Mouse (Mus musculus) midbrain, embryonic 12.5 days (tissue): ENCODE results near the gene 2510039O18Rik. TPM values are rescaled to one million over a fixed set of nuclear protein-coding genes. Genes with fewer than 3 reads are reported as not detected.
A peak's percentile ranks its signal among the peaks of the same experiment; 100 is the strongest.

Experiments
- ATAC-seq: fragments of 200-750 bp; cut with Nextera tagmentation; 2 replicates; pipeline ENCODE4 v1.8.0; 2017; ENCODE audit warnings: low read depth, moderate TSS enrichment, moderate library complexity; ENCODE audit not compliant: low FRiP score
- H3K27ac ChIP-seq: fragments of 300-500 bp; sonication (generic); replicated peaks from 2 replicates; pipeline ENCODE4 v1.5.1; 2016; ENCODE audit warnings: mild to moderate bottlenecking
- H3K27me3 ChIP-seq: fragments of 300-500 bp; sonication (generic); 2 replicates; pipeline ENCODE4 v1.6.1; 2016; ENCODE audit warnings: mild to moderate bottlenecking
- H3K36me3 ChIP-seq: fragments of 300-500 bp; sonication (generic); 2 replicates; pipeline ENCODE4 v1.6.1; 2016
- H3K4me1 ChIP-seq: fragments of 300-500 bp; sonication (generic); 2 replicates; pipeline ENCODE4 v1.6.1; 2016
- H3K4me2 ChIP-seq: fragments of 300-500 bp; sonication (generic); replicated peaks from 2 replicates; pipeline ENCODE4 v1.6.1; 2016; ENCODE audit warnings: mild to moderate bottlenecking, moderate library complexity
- H3K4me3 ChIP-seq: fragments of 300-500 bp; sonication (generic); 2 replicates; pipeline ENCODE4 v1.5.1; 2016; ENCODE audit warnings: mild to moderate bottlenecking
- H3K9ac ChIP-seq: fragments of 300-500 bp; sonication (generic); replicated peaks from 2 replicates; pipeline ENCODE4 v1.6.1; 2016; ENCODE audit warnings: mild to moderate bottlenecking, moderate library complexity
- H3K9me3 ChIP-seq: fragments of 300-500 bp; sonication (generic); 2 replicates; pipeline ENCODE4 v1.6.1; 2016; ENCODE audit warnings: mild to moderate bottlenecking
- WGBS: fragments of 180-500 bp; shearing (Covaris S2); methylation state at CpG from one replicate; pipeline ENCODE4 v1.1.7; 2016; 5-methylcytosine and 5-hydroxymethylcytosine counted together
- polyA plus RNA-seq: library from polyadenylated mRNA; unstranded; fragments of >200 nt; fragmentation: Nextera tagmentation; extraction: Ambion mirVana; gene quantifications from 2 replicates; pipeline ENCODE4 v1.2.1, GENCODE M21; 2016

The 2510039O18Rik gene
- 21.2 and 26.1 TPM in 2 replicates for polyA plus RNA-seq

DNA sequence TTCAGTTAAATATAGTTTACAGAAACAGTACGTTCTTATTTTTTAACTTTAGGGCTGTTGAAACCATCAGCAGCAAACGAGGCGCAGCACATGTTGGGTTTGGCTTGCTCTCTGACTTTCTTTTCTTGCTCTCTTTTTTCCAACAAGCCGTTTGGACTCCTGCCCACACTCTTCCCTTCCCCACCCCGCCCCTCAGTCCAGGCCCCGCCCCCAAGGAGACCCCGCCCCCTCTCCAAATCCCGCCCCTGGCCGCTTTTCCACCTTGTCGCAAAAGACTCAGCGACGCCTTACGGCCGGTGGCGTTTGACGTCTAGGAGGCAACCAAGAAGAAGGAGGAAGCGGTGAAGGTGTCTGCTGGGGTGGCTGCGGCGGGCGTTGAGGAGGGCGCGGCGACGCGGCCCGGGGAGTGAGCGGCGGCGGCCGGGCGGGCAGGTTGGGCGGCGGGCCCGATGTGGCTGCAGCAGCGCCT lies at the start of gene 2510039O18Rik:
2510039O18Rik (plus strand) TSS at position 320 of the 469 bp plus-strand sequence.
- peak; percentile 75 for ATAC-seq
- Histone ChIP-seq H3K36me3 (peaks cover 22% of the 10 kb centered on the region), H3K4me3 (peak within 1 kb of the TSS; percentile 93), H3K9ac (peak within 1 kb of the TSS; percentile 92), H3K4me2 (peak within 1 kb of the TSS; percentile 100), H3K27ac (peak within 1 kb of the TSS; percentile 63), H3K27me3 (0 out of 2 replicates have a peak, but pooled peaks cover 10% of the 10 kb centered on the region), H3K9me3 (no peaks in the 10 kb centered on the region), H3K4me1 (peaks cover 33% of the 10 kb centered on the region)
- 2% methylated on average over 34 of the region's 35 CpGs for WGBS

DNA sequence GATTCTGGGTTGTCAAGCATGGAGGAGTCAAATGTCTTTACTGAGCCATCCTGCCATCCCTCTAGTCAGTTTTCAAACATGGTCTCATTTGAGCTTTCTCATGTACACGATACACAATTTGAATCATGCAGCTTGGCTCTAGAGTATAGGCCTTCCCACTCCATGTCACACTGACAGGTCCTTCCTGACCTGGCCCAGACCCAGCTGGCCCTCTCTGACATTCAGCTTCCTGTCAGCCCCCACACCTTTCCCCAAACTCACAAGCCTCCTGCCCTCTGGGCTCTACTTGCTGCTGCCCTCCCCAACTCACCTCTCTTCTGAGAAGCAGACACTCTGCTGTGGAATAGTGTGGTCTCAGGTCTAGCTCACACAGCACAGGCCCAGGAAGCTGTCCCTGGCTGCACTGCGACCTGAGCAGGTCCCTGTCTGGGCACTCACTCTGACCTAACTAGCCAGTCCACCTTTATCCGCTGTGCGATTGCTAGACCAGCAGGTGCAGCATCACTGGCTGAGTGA lies 44.8 kb upstream of the 2510039O18Rik start:
- no peak for ATAC-seq
- H3K4me3 ChIP-seq: no peak overlapping the region
- H3K4me2 ChIP-seq: no peak overlapping the region
- H3K27me3 ChIP-seq: no peaks in the 10 kb centered on the region
- H3K9ac ChIP-seq: no peak overlapping the region
- no peaks in the 10 kb centered on the region for H3K4me1 ChIP-seq
- no peaks in the 10 kb centered on the region for H3K9me3 ChIP-seq
- WGBS: 93% methylated on average over 4 of the region's 4 CpGs
- no peak overlapping the region for H3K27ac ChIP-seq
- H3K36me3 ChIP-seq: peaks cover 98% of the 10 kb centered on the region

DNA sequence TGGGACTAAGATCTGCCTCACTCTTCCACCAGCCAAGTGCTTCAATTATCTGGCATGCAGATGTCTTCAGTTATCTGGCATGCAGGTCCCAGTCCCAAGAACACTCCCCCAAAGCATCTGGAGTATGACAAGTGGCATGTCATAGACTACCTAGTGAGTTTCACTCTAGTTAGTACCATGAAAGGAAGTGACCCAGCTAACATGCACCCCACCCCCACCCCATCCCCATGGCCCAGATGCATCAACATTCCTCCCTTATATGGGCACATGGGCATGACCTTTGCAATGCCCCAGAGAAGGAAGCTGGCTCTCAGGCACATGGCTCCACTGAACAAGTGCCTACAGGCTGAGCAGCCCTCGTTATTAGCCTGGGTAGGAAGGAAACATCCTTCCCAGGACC lies 44.3 kb upstream of the 2510039O18Rik start:
- H3K4me3 ChIP-seq: no peak overlapping the region
- H3K27ac ChIP-seq: no peak overlapping the region
- H3K4me1 ChIP-seq: no peaks in the 10 kb centered on the region
- ATAC-seq: no peak
- H3K27me3 ChIP-seq: no peaks in the 10 kb centered on the region
- no peak overlapping the region for H3K4me2 ChIP-seq
- H3K9ac ChIP-seq: no peak overlapping the region
- 72% methylated on average over 1 of the region's 1 CpGs for WGBS
- no peaks in the 10 kb centered on the region for H3K9me3 ChIP-seq
- peaks cover 97% of the 10 kb centered on the region for H3K36me3 ChIP-seq

DNA sequence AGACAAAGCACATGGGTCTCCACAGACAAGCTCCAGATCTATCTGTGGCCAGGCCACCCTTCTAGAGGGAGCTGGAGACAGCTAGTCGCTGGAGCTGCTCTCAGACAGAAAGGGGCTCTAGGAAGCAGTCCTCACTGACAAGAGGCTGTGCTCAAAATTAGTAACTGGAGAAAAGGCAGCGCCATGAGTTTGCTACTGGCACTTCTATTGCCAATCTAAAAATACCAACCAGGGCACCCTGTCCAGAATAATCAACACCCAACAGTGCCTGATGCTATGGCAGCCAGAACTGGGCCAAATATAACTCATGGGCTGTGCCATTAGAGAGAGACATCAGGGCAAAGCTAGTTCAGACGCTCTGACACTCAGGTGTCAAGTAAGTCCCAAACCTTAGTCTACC lies 43.3 kb upstream of the 2510039O18Rik start:
- no peaks in the 10 kb centered on the region for H3K9me3 ChIP-seq
- H3K4me3 ChIP-seq: no peak overlapping the region
- H3K4me2 ChIP-seq: no peak overlapping the region
- H3K27me3 ChIP-seq: no peaks in the 10 kb centered on the region
- H3K9ac ChIP-seq: no peak overlapping the region
- no peaks in the 10 kb centered on the region for H3K4me1 ChIP-seq
- H3K27ac ChIP-seq: no peak overlapping the region
- WGBS: 87% methylated on average over 3 of the region's 3 CpGs
- ATAC-seq: no peak
- peaks cover 96% of the 10 kb centered on the region for H3K36me3 ChIP-seq

DNA sequence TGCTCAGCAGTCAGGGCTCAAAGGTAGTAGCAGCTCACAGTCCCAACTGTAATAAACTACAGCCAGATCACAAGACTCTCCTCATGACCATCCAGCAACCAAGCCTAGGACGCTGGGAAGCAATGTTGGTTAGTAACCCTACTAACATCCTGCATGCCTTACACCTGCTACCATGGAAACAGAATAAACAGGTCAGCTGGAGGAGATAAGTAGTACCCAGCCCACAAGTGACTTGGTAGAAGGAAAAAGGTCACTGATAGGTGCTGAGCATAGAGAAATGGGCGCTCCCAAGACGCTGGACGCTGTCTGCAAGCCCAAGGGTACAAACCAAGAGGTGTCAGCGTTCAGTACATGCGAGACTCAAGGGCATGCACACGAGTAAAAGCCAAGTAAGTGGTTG lies 40.2 kb upstream of the 2510039O18Rik start:
- H3K27me3 ChIP-seq: no peaks in the 10 kb centered on the region
- H3K9me3 ChIP-seq: no peaks in the 10 kb centered on the region
- no peak for ATAC-seq
- H3K4me2 ChIP-seq: no peak overlapping the region
- peaks cover 14% of the 10 kb centered on the region for H3K4me1 ChIP-seq
- H3K36me3 ChIP-seq: peaks cover 69% of the 10 kb centered on the region
- no peak overlapping the region for H3K27ac ChIP-seq
- 88% methylated on average over 7 of the region's 7 CpGs for WGBS
- no peak overlapping the region for H3K4me3 ChIP-seq
- no peak overlapping the region for H3K9ac ChIP-seq

DNA sequence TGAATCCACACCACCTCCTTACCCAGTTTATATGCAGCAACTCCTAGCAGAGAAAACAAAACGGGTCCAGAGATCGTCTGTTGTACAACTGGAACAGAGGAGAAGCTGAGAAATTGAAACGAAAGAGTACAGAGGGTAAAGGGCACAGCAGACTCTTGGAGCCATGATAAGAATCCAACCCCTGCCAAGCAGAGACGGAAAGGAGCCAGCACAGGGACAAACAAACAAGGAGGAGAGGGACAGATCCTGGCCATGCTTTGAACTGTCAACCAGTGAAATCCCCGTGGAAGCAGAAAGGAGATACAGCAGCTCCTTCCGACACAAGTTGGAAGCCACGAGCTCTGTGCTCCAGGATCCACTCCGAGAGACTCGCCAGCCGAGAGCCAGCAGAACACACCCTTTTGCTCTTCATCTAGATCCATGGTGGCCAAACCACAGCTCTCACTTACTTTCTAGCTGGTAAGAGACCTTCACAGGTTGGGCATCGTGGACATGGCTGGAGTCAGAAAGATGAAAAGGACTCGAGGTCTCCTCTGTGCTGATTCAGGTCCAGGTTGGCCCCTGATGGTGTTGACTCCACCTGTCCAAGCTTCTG lies 37.7 kb upstream of the 2510039O18Rik start:
- Histone ChIP-seq H3K27me3 (0 out of 2 replicates have a peak, but pooled peaks cover 6% of the 10 kb centered on the region), H3K4me1 (peaks cover 14% of the 10 kb centered on the region), H3K36me3 (peaks cover 43% of the 10 kb centered on the region), H3K4me3 (no peak overlapping the region), H3K4me2 (no peak overlapping the region), H3K9me3 (no peaks in the 10 kb centered on the region), H3K27ac (no peak overlapping the region), H3K9ac (no peak overlapping the region)
- no peak for ATAC-seq
- WGBS: 93% methylated on average over 12 of the region's 12 CpGs

DNA sequence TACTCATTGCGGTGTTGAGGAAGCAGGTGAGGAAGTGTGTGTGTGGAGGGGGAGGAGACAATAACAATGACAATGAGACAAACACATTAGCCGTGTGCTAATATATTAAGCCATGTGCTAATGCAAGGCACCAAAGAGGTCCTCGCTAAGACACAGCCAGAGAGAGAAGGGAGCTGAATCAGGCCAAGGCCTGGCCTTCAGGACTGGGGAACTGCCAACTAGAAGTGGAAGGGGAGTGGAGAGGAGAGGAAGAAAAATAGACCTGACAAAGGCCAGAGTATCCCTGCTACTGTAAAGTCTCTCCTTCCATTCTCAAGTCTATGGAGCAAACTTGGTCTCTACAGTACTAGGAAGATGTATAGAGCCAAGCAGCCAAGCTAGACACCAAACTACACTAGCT lies 37.1 kb upstream of the 2510039O18Rik start:
- peaks cover 14% of the 10 kb centered on the region for H3K4me1 ChIP-seq
- H3K27ac ChIP-seq: no peak overlapping the region
- 79% methylated on average over 3 of the region's 3 CpGs for WGBS
- H3K4me2 ChIP-seq: peak overlapping the region; percentile 61
- H3K4me3 ChIP-seq: peak overlapping the region; percentile 93
- no peak for ATAC-seq
- peaks cover 38% of the 10 kb centered on the region for H3K36me3 ChIP-seq
- no peaks in the 10 kb centered on the region for H3K9me3 ChIP-seq
- H3K27me3 ChIP-seq: 0 out of 2 replicates have a peak, but pooled peaks cover 6% of the 10 kb centered on the region
- peak overlapping the region; percentile 78 for H3K9ac ChIP-seq

DNA sequence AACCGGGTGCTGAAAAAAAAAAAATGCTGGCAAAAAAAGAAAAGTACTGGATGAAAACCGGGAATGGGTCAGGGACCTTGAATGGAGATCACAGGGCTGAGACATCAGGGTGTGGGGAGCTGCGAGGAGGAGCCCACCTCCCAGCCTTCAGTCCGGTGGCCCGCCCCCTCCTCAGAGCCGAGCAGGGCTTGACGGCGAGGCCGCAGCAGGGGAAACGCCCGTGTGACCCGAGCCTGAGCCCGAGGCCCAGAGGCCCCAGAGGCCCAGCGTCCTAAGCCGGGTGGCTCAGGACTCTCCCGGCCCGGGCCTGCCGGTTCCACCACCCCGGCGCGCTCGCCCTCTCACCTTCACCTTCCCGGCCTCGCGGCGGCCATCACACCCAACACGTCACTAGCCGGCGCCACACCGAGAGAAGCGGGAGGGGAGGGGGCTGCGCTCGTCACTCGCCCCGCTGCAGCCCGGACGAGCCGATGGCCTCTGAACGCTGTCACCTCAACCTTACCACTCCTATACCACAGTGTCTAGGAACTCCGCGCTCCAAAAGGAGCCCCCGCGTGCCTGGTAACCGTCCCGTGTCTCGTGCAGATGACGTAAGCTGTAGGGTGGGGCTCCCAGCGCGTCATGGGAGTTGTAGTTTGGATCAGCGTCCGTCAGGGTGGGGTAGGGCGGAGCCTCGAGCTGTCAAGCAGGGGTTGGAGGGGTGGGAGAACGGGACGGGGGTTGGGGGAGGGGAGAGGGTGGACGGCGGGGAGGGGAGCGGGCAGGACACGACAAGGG lies 36.2 kb upstream of the 2510039O18Rik start, which contains the start of gene Mfn2:
Mfn2 (minus strand) TSS at position 392 of the 777 bp plus-strand sequence.
- peak within 1 kb of the TSS; percentile 61 for H3K4me2 ChIP-seq
- 0 out of 2 replicates have a peak, but pooled peaks cover 6% of the 10 kb centered on the region for H3K27me3 ChIP-seq
- H3K27ac ChIP-seq: peak within 1 kb of the TSS; percentile 75
- under 1% methylated on average over 59 of the region's 59 CpGs for WGBS
- peak within 1 kb of the TSS; percentile 78 for H3K9ac ChIP-seq
- H3K9me3 ChIP-seq: no peaks in the 10 kb centered on the region
- peak; percentile 93 for ATAC-seq
- H3K4me1 ChIP-seq: peaks cover 14% of the 10 kb centered on the region
- H3K36me3 ChIP-seq: peaks cover 29% of the 10 kb centered on the region
- H3K4me3 ChIP-seq: peak within 1 kb of the TSS; percentile 93

DNA sequence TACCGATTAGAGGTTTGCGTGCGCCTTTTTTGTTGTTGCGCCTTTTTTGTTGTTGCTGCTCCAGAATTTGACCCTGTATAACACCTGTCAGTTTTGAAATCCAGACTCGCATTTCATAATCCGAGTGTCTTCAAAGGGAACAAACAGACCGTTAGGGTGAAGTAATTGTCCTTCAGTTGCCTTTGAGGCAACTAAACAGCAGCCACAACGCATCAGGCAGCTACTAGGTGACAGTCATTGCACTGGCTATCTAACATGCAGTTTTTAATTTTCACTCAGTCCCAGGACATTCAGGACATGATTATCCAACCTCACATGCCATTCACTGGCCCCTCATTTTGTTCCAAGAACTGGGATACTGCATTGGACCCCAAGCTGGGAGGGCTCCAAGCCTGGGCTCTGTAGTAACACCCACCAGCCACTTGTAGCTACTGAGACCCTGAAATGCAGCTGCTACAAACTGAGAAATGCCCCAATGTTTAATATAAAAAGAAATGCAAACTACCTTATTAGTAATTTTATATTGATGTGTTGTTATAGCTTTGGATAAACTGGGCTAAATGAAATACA lies 35.5 kb upstream of the 2510039O18Rik start:
- Histone ChIP-seq H3K4me2 (peak overlapping the region; percentile 58), H3K4me3 (peak overlapping the region; percentile 93), H3K27ac (no peak overlapping the region; the same call in 1 of the 2 replicates), H3K9ac (peak overlapping the region; percentile 78), H3K27me3 (0 out of 2 replicates have a peak, but pooled peaks cover 6% of the 10 kb centered on the region), H3K36me3 (peaks cover 22% of the 10 kb centered on the region), H3K9me3 (no peaks in the 10 kb centered on the region), H3K4me1 (peaks cover 14% of the 10 kb centered on the region)
- ATAC-seq: peak; percentile 28; the same call in 1 of the 2 replicates
- WGBS: 2% methylated on average over 8 of the region's 8 CpGs

DNA sequence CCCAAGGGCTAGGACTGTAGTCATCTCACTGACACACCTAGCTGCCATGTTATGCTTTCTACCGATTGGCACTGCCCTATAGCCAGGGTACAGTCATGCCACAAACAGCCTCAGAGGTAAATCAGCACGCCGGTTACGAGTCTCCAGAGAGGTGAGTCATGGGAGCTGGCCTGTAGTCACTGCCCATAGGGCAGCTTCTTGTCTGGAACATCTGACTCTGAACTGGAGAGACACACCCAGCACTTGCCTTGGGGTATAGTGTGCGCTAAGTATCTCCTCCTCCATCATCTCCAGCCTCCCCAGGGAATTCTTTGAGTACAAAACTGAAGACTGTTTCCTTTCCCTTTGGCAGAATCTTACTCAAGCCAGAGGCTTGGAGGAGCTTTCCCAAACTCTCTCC lies 34.5 kb upstream of the 2510039O18Rik start:
- Histone ChIP-seq H3K4me2 (no peak overlapping the region), H3K27me3 (0 out of 2 replicates have a peak, but pooled peaks cover 6% of the 10 kb centered on the region), H3K4me1 (peaks cover 14% of the 10 kb centered on the region), H3K27ac (no peak overlapping the region), H3K9ac (no peak overlapping the region), H3K36me3 (0 out of 2 replicates have a peak, but pooled peaks cover 12% of the 10 kb centered on the region), H3K9me3 (no peaks in the 10 kb centered on the region), H3K4me3 (no peak overlapping the region)
- no peak for ATAC-seq
- 78% methylated on average over 5 of the region's 5 CpGs for WGBS

DNA sequence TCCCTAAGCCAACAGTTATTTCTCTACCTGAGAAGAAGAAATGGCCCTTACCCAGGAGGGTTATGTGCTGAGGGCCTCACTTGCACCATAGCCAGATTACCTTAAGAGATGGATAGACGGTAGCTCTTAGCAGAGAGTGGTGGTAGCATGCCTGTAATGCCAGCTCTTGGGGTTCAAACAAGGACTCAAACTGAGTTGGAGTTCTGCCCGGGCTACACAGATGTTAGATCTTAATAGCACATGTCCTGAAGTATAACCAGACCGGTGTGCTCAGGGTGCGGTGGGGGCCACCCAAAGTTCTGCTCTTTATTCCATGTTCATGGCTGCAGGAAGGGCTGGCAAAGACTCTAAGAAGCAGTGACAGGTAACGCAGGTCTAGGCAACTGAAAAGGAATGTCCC lies 31.2 kb upstream of the 2510039O18Rik start:
- ATAC-seq: no peak
- WGBS: 91% methylated on average over 5 of the region's 5 CpGs
- H3K27me3 ChIP-seq: 0 out of 2 replicates have a peak, but pooled peaks cover 6% of the 10 kb centered on the region
- no peak overlapping the region for H3K4me3 ChIP-seq
- peaks cover 4% of the 10 kb centered on the region; the same call in 1 of the 2 replicates for H3K4me1 ChIP-seq
- H3K9me3 ChIP-seq: no peaks in the 10 kb centered on the region
- H3K36me3 ChIP-seq: no peaks in the 10 kb centered on the region
- no peak overlapping the region for H3K4me2 ChIP-seq
- H3K9ac ChIP-seq: no peak overlapping the region
- no peak overlapping the region for H3K27ac ChIP-seq
